Comparison of ENCODE assay signal across 9 mouse cellular contexts in the genomic region with DNA sequence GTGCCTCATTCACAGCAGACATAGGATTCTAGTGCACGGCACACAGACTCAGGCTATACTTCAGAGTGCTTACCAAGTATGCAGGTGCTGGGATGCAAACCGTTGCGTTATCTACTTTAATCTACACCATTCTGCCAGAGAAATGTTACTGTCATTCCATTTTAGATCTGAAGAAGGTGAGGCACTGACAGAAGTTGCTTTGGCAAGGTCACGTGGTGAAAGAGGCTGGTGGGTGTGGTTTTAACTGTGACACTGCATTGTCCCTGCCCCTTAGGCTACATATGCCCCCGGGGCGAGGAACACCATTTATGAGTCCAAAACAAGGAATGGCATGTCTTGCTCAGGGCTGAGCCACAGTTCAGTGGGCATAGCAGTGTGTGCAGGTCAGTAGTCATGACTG. TPM values are rescaled to one million over a fixed set of nuclear protein-coding genes. Genes with fewer than 3 reads are reported as not detected.
DNase-seq lines count a peak whose midpoint lies in the region; ATAC-seq and TF ChIP-seq lines count a peak whose summit lies in the region.
"Had no signal": no experiment of that assay in that cellular context is flagged by ENCODE, and none has a peak within 500 bp of the region (broad histone marks: within the 10 kb centered on the region; RNA-seq: fewer than 3 reads in every experiment).

No protein-coding gene starts in this region.

- no peaks in the 10 kb centered on the region for H3K36me3 ChIP-seq in kidney, embryonic 16.5 days (ENCODE audit: insufficient read depth, low read length)
- no peaks in the 10 kb centered on the region for H3K36me3 ChIP-seq in embryonic facial prominence, embryonic 12.5 days
- H3K36me3 ChIP-seq: neural tube, embryonic 12.5 days had no signal

- DNase-seq in kidney, adult 8-10 months = no peak
- DNase-seq in R1 (ENCODE audit: low read depth, low spot score) = peak; percentile 45
- DNase-seq: right cerebral cortex, postnatal 25 days had no signal

- no peaks in the 10 kb centered on the region for H3K9me3 ChIP-seq in kidney, embryonic 16.5 days (ENCODE audit: low read length)
- H3K9me3 ChIP-seq in embryonic facial prominence, embryonic 12.5 days = no peaks in the 10 kb centered on the region
- H3K9me3 ChIP-seq: neural tube, embryonic 12.5 days had no signal

- WGBS in kidney, embryonic 16.5 days = 81% methylated on average over 6 of the region's 6 CpGs
- 82% methylated on average over 6 of the region's 6 CpGs for WGBS in embryonic facial prominence, embryonic 12.5 days
- WGBS in olfactory bulb, adult 2 months = 68% methylated on average over 6 of the region's 6 CpGs

- TF ChIP-seq CTCF in olfactory bulb, adult 2 months (IDR thresholded peaks at IDR 0.05; ENCODE audit: insufficient read depth, low read depth, low read length) = no peak

- H3K9ac ChIP-seq in kidney, embryonic 16.5 days (replicated peaks; ENCODE audit: low read length) = no peak overlapping the region
- no peak overlapping the region for H3K9ac ChIP-seq in embryonic facial prominence, embryonic 12.5 days
- H3K9ac ChIP-seq: neural tube, embryonic 12.5 days had no signal

- ATAC-seq in kidney, embryonic 16.5 days (ENCODE audit: low FRiP score, low TSS enrichment) = no peak
- ATAC-seq in embryonic facial prominence, embryonic 12.5 days (ENCODE audit: insufficient number of reproducible peaks, insufficient read depth, low FRiP score, low TSS enrichment) = peak; percentile 30; the same call in 1 of the 2 replicates
- ATAC-seq in monocyte, adult 5-6 weeks (replicated peaks; ENCODE audit: insufficient number of reproducible peaks, low FRiP score, low TSS enrichment, poor library complexity, severe bottlenecking) = no peak
- ATAC-seq in megakaryocyte-erythroid progenitor cell, adult 5-6 weeks (replicated peaks; ENCODE audit: low FRiP score, low TSS enrichment, poor library complexity, severe bottlenecking) = no peak

- no peak for TF ChIP-seq POLR2A in olfactory bulb, adult 2 months (IDR thresholded peaks at IDR 0.05; ENCODE audit: insufficient read depth, low read depth, low read length)

- H3K27me3 ChIP-seq in kidney, embryonic 16.5 days (ENCODE audit: insufficient read depth, low read length) = no peaks in the 10 kb centered on the region
- no peaks in the 10 kb centered on the region for H3K27me3 ChIP-seq in embryonic facial prominence, embryonic 12.5 days
- H3K27me3 ChIP-seq: neural tube, embryonic 12.5 days had no signal

- peak overlapping the region; percentile 80 for H3K27ac ChIP-seq in kidney, embryonic 16.5 days (ENCODE audit: low read length)
- H3K27ac ChIP-seq in embryonic facial prominence, embryonic 12.5 days = peak overlapping the region; percentile 87
- peak overlapping the region; percentile 98 for H3K27ac ChIP-seq in olfactory bulb, adult 2 months (ENCODE audit: insufficient read depth, low read depth, low read length)
- H3K27ac ChIP-seq: neural tube, embryonic 12.5 days had no signal

- H3K4me2 ChIP-seq in kidney, embryonic 16.5 days (replicated peaks; ENCODE audit: low read depth, low read length) = no peak overlapping the region
- H3K4me2 ChIP-seq in embryonic facial prominence, embryonic 12.5 days (replicated peaks) = no peak overlapping the region
- H3K4me2 ChIP-seq: neural tube, embryonic 12.5 days had no signal

- peaks cover 54% of the 10 kb centered on the region for H3K4me1 ChIP-seq in kidney, embryonic 16.5 days (ENCODE audit: insufficient read depth, low read length)
- H3K4me1 ChIP-seq in embryonic facial prominence, embryonic 12.5 days = peaks cover 53% of the 10 kb centered on the region
- peaks cover 57% of the 10 kb centered on the region for H3K4me1 ChIP-seq in olfactory bulb, adult 2 months (ENCODE audit: control insufficient read depth, insufficient read depth, low read length)

- no peak overlapping the region for H3K4me3 ChIP-seq in kidney, embryonic 16.5 days (ENCODE audit: low read length)
- no peak overlapping the region for H3K4me3 ChIP-seq in embryonic facial prominence, embryonic 12.5 days
- no peak overlapping the region for H3K4me3 ChIP-seq in olfactory bulb, adult 2 months (ENCODE audit: insufficient read depth, low read depth, low read length)
- H3K4me3 ChIP-seq: neural tube, embryonic 12.5 days had no signal

RNA-seq across cellular contexts. Expression of a gene that starts 16.7 kb away (rescaled TPM):
- 149 and 165 TPM in 2 replicates for polyA plus RNA-seq in kidney, embryonic 16.5 days (2015; fragmentation: Nextera tagmentation; extraction: Ambion mirVana)
- 130 and 133 TPM in 2 replicates for polyA plus RNA-seq in embryonic facial prominence, embryonic 12.5 days (2016; fragmentation: Nextera tagmentation; extraction: Ambion mirVana)
- polyA plus RNA-seq in olfactory bulb, adult 2 months (2012; ENCODE audit: insufficient read depth, insufficient read length, low replicate concordance, missing spikeins) = not detected in 2 replicates
- 36.7 to 46.1 TPM (median 45.9 TPM) in 3 replicates for total RNA-seq in monocyte, adult 5-6 weeks (2017)
- 15.8 and 16.1 TPM in 2 replicates for total RNA-seq in megakaryocyte-erythroid progenitor cell, adult 5-6 weeks (2014; fragmentation: Nextera tagmentation)
- total RNA-seq in megakaryocyte-erythroid progenitor cell, adult 5-6 weeks (2017) = 3.7 and 5.2 TPM in 2 replicates
